Mouse (Mus musculus): ENCODE results near the gene Ehmt1. TPM values are rescaled to one million over a fixed set of nuclear protein-coding genes. Genes with fewer than 3 reads are reported as not detected.
"Not testable (repeated sequence)": the region's sequence is repeated elsewhere in the genome, so short reads cannot be mapped to it uniquely, and the experiment has no call there.

Ehmt1 gene
- 121 and 124 TPM in 2 replicates for polyA plus RNA-seq (2016; fragmentation: Nextera tagmentation; extraction: Ambion mirVana)

DNA sequence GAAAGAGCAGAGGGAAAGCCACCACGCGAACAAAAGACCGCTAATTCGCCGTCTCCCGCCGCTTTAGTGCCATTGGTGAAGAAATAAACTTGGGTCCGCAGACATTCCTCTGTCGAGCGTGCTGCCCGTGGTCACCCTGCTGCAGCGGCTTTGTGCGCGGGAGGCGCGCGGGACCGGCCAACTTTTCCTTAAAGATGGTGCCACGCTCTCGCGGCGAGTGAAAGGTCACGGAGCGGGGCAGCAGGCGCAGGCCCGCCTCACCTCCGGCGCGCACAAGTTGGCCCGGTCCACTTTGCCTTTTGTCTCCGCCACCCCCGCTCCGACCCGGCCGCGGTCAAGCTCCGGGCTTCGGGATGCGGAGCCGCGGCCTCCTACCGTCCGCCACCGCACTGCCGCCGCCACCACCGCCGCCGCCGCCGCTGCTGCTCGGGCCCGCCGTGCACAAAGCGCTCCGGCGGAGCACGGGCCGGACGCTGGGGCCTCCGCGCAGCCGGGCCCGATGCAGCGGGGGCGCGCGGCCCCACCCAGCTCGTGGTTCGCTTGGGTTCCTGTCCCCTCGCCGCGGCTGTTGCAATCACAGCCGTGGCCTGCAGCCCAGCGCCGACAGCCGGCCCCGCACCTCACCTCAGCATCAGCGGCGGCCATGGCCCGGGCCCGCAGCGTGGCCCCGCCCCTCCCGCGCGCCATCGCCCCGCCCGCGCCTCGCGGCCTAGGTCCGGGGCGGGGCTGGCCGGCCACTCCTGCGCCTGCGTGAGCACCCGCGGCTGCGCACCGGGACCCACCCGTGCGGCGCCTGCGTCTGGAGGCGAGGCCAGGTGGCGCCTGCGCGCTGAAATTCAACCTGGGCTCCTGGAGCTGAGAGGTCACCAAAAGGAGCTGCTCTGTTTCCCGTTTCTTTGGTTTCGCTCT lies at the start of gene Ehmt1:
Ehmt1 (minus strand) TSS at position 685 of the 909 bp plus-strand sequence.
- no peaks in the 10 kb centered on the region for H3K27me3 ChIP-seq
- H3K36me3 ChIP-seq: no peaks in the 10 kb centered on the region
- H3K4me1 ChIP-seq: peaks cover 12% of the 10 kb centered on the region
- H3K9ac ChIP-seq: peak within 1 kb of the TSS; percentile 99
- no peaks in the 10 kb centered on the region for H3K9me3 ChIP-seq
- ATAC-seq (ENCODE audit: insufficient number of reproducible peaks, insufficient read depth, low FRiP score, low TSS enrichment): peak; percentile 97
- peak within 1 kb of the TSS; percentile 81 for H3K4me2 ChIP-seq (replicated peaks)
- under 1% methylated on average over 104 of the region's 112 CpGs for WGBS
- H3K27ac ChIP-seq: peak within 1 kb of the TSS; percentile 97
- peak within 1 kb of the TSS; percentile 97 for H3K4me3 ChIP-seq

DNA sequence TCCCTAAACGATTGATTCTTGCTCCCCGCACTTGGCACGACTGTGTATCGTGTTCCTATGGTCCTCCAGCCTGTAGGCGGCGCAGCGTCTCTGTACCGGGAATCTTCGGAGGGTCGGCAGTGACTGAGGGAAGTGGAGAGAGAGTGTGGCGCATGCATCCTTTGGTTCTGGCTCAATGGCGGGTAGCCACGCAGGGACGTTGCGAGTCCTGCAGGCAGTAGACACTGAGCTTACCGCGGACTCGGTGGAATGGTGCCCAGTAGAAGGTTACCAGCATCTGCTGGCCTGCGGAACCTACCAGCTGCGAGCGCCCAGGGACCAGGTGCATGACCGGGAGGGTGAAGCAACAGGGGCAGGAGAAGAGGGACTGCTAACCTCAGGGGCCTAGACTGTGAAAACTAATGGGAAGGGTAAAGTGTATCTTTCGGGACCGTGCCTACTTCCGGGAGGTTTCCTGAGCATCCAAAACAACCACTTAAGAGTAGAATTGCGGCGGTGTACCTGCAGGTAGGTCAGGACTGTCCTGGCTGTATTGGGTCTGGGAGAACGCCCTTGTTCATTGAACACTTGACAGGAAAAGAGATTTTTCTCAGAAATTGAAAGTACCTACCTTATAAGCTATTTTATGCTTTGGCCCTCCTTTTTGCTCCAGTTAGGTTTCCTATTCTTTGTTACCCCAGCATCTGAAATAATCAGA lies 43.0 kb upstream of the Ehmt1 start, which contains the start of gene Dph7:
Dph7 (plus strand) TSS at position 97 of the 697 bp plus-strand sequence.
- H3K4me3 ChIP-seq: peak within 1 kb of the TSS; percentile 74
- peaks cover 54% of the 10 kb centered on the region for H3K36me3 ChIP-seq
- H3K27me3 ChIP-seq: no peaks in the 10 kb centered on the region
- H3K9ac ChIP-seq: peak within 1 kb of the TSS; percentile 78
- no peak within 1 kb of the TSS for H3K27ac ChIP-seq
- H3K4me1 ChIP-seq: peaks cover 5% of the 10 kb centered on the region
- WGBS: 2% methylated on average over 28 of the region's 28 CpGs
- H3K4me2 ChIP-seq (replicated peaks): peak within 1 kb of the TSS; percentile 71
- no peaks in the 10 kb centered on the region for H3K9me3 ChIP-seq
- peak; percentile 77 for ATAC-seq (ENCODE audit: insufficient number of reproducible peaks, insufficient read depth, low FRiP score, low TSS enrichment)

- Histone ChIP-seq H3K4me3 (no peak overlapping the region), H3K36me3 (peaks cover 59% of the 10 kb centered on the region), H3K27ac (no peak overlapping the region), H3K9ac (no peak overlapping the region), H3K4me2 (replicated peaks) (no peak overlapping the region), H3K4me1 (peaks cover 5% of the 10 kb centered on the region), H3K27me3 (no peaks in the 10 kb centered on the region), H3K9me3 (no peaks in the 10 kb centered on the region)
- WGBS: 28% methylated on average over 3 of the region's 3 CpGs
- ATAC-seq (ENCODE audit: insufficient number of reproducible peaks, insufficient read depth, low FRiP score, low TSS enrichment): 0 out of 2 replicates have a peak, but pooled peaks have one; percentile 23
These were observed 41.5 kb upstream of the Ehmt1 start for GRCm38 (mm10) chr2:24960910-24961309.

DNA sequence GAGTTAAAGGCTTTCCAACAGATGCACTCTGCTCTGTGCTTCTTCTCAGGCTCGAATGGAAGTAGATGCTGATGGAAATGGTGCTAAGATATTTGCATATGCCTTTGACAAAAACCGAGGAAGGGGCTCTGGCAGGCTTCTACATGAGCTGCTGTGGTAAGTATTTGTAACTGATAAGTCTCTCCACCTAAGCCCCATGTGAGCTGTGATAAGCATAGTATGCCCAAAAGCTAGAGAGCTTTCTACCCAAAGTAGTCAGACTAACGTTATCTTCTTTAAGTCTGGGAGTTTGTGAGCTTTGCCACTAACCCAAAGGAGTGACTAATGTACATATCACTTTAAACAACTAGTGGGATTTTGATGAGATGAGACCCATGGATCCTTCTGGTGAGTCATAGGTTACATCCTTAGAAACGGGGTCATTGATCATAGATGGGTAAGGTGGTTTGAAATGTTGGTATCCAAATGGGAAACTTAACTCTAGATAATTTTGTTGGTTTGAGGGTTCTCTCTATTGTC lies 33.2 kb upstream of the Ehmt1 start:
- H3K27me3 ChIP-seq: no peaks in the 10 kb centered on the region
- H3K4me1 ChIP-seq: peaks cover 9% of the 10 kb centered on the region; the same call in 1 of the 2 replicates
- peaks cover 57% of the 10 kb centered on the region for H3K36me3 ChIP-seq
- ATAC-seq (ENCODE audit: insufficient number of reproducible peaks, insufficient read depth, low FRiP score, low TSS enrichment): no peak
- no peak overlapping the region for H3K4me2 ChIP-seq (replicated peaks)
- no peak overlapping the region for H3K9ac ChIP-seq
- H3K4me3 ChIP-seq: no peak overlapping the region
- WGBS: 88% methylated on average over 4 of the region's 4 CpGs
- no peak overlapping the region for H3K27ac ChIP-seq
- H3K9me3 ChIP-seq: no peaks in the 10 kb centered on the region

GRCm38 (mm10) chr2:24950189-24950535 lies 30.7 kb upstream of the Ehmt1 start:
- H3K9ac ChIP-seq: peak overlapping the region; percentile 78
- H3K4me3 ChIP-seq: peak overlapping the region; percentile 98
- peak overlapping the region; percentile 87 for H3K4me2 ChIP-seq (replicated peaks)
- no peaks in the 10 kb centered on the region for H3K9me3 ChIP-seq
- peaks cover 9% of the 10 kb centered on the region; the same call in 1 of the 2 replicates for H3K4me1 ChIP-seq
- no peaks in the 10 kb centered on the region for H3K27me3 ChIP-seq
- peaks cover 34% of the 10 kb centered on the region for H3K36me3 ChIP-seq
- WGBS: 0% methylated on average over 22 of the region's 31 CpGs
- ATAC-seq (ENCODE audit: insufficient number of reproducible peaks, insufficient read depth, low FRiP score, low TSS enrichment): no peak
- H3K27ac ChIP-seq: no peak overlapping the region

DNA sequence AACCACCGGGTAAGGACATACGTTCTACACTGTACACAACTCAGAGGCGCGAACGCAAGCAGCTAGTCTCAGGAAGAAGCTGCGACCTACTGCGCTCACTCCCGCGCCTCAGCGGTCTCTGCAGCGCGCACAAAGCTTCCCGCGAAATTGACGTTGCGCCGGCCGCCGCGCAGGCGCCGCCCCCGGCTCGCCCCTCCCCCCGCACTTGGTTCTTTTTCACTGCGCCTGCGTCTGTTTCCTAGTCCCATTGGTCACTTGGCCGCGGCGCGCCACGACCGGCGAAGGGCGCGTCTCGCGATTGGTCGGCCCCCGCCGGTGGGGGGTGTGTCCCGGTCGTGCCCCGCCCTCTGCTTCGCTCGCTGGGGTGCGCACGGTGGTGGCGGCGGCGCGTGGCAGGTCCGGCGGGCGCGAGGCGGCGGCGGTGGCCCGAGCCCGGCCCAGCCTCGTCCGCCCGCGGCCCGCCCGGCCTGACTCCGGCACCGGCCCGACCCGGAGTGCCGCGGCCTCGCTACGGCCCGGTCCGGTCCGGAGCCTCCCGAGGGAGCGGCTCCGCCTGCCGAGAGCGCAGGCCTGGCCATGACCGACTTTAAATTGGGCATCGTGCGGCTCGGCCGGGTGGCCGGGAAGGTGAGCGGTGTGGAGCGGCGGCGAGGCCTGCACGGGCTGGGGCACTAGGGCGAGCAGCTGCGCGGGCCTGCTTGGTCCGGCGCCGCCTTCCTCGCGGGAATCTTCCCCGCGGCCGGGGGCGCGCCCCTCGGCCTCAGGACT lies 30.2 kb upstream of the Ehmt1 start, which contains the start of gene Zmynd19:
Zmynd19 (plus strand) TSS at position 372 of the 768 bp plus-strand sequence.
- H3K27ac ChIP-seq: peak within 1 kb of the TSS; percentile 69
- peaks cover 9% of the 10 kb centered on the region; the same call in 1 of the 2 replicates for H3K4me1 ChIP-seq
- under 1% methylated on average over 102 of the region's 108 CpGs for WGBS
- H3K4me3 ChIP-seq: peak within 1 kb of the TSS; percentile 98
- H3K36me3 ChIP-seq: peaks cover 29% of the 10 kb centered on the region
- ATAC-seq (ENCODE audit: insufficient number of reproducible peaks, insufficient read depth, low FRiP score, low TSS enrichment): peak; percentile 96
- H3K9me3 ChIP-seq: no peaks in the 10 kb centered on the region
- peak within 1 kb of the TSS; percentile 78 for H3K9ac ChIP-seq
- H3K27me3 ChIP-seq: no peaks in the 10 kb centered on the region
- H3K4me2 ChIP-seq (replicated peaks): peak within 1 kb of the TSS; percentile 87

GRCm38 (mm10) chr2:24944304-24944703 lies 24.9 kb upstream of the Ehmt1 start:
- H3K9ac ChIP-seq; H3K27me3 ChIP-seq; H3K4me2 ChIP-seq (replicated peaks); H3K9me3 ChIP-seq; H3K4me1 ChIP-seq; H3K36me3 ChIP-seq; H3K4me3 ChIP-seq; ATAC-seq (ENCODE audit: insufficient number of reproducible peaks, insufficient read depth, low FRiP score, low TSS enrichment); H3K27ac ChIP-seq: not testable (repeated sequence)
- 48% methylated on average over 2 of the region's 2 CpGs for WGBS

- no peaks in the 10 kb centered on the region for H3K4me1 ChIP-seq
- no peaks in the 10 kb centered on the region for H3K27me3 ChIP-seq
- no peaks in the 10 kb centered on the region for H3K36me3 ChIP-seq
- H3K9ac ChIP-seq: no peak overlapping the region
- H3K9me3 ChIP-seq: no peaks in the 10 kb centered on the region
- ATAC-seq (ENCODE audit: insufficient number of reproducible peaks, insufficient read depth, low FRiP score, low TSS enrichment): no peak
- H3K4me3 ChIP-seq: no peak overlapping the region
- no peak overlapping the region for H3K4me2 ChIP-seq (replicated peaks)
- 79% methylated on average over 4 of the region's 4 CpGs for WGBS
- H3K27ac ChIP-seq: no peak overlapping the region
These were observed 22.7 kb upstream of the Ehmt1 start for GRCm38 (mm10) chr2:24942092-24942491.

GRCm38 (mm10) chr2:24935057-24935796 lies 15.8 kb upstream of the Ehmt1 start, which contains the start of gene Arrdc1:
Gene Arrdc1 (minus strand): TSS chr2:24935252.
- Histone ChIP-seq H3K4me3 (peak within 1 kb of the TSS; percentile 60), H3K27me3 (peaks cover 11% of the 10 kb centered on the region; the same call in 1 of the 2 replicates), H3K27ac (0 out of 2 replicates have a peak within 1 kb of the TSS, but pooled peaks have one; percentile 31), H3K4me1 (peaks cover 5% of the 10 kb centered on the region; the same call in 1 of the 2 replicates), H3K4me2 (replicated peaks) (peak within 1 kb of the TSS; percentile 97), H3K9ac (peak within 1 kb of the TSS; percentile 66), H3K9me3 (no peaks in the 10 kb centered on the region), H3K36me3 (no peaks in the 10 kb centered on the region)
- peak; percentile 94 for ATAC-seq (ENCODE audit: insufficient number of reproducible peaks, insufficient read depth, low FRiP score, low TSS enrichment)
- 1% methylated on average over 48 of the region's 49 CpGs for WGBS

DNA sequence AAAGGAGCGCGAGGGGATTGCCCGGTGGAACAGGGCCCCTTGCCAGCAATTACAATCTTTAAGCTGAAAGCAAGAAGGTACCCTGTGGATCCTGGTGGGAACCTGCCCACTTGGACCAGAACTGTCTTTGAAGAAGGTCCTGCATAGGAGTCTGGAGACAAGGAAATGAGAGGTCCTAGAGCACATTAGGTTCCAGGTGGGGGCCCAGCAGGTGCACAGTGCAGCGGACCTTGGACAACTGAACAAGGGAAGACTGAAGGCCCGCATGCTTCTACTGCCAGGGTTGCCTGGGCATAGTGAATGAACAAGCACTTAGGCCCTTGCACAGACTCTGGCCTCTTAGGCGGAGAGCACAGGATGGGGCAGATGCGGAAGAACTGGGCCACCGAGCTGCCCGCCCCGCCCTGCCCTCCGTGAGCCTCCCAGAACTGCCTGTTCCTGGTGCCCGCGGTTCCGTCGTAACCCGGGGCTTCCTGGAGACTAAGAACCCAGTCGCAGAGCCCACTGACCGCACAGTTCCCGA lies 15.1 kb upstream of the Ehmt1 start:
- peak overlapping the region; percentile 60 for H3K4me3 ChIP-seq
- no peaks in the 10 kb centered on the region for H3K9me3 ChIP-seq
- no peaks in the 10 kb centered on the region for H3K36me3 ChIP-seq
- H3K4me2 ChIP-seq (replicated peaks): peak overlapping the region; percentile 97
- peaks cover 5% of the 10 kb centered on the region; the same call in 1 of the 2 replicates for H3K4me1 ChIP-seq
- H3K27me3 ChIP-seq: peaks cover 11% of the 10 kb centered on the region; the same call in 1 of the 2 replicates
- WGBS: 6% methylated on average over 19 of the region's 19 CpGs
- H3K27ac ChIP-seq: 0 out of 2 replicates have a peak overlapping the region, but pooled peaks have one; percentile 31
- H3K9ac ChIP-seq: peak overlapping the region; percentile 66
- peak; percentile 58 for ATAC-seq (ENCODE audit: insufficient number of reproducible peaks, insufficient read depth, low FRiP score, low TSS enrichment)
